Mouse (Mus musculus) cortical plate, adult 2 months (tissue): ENCODE data around the gene Rsc1a1.

Experiments used
- CTCF ChIP-seq: fragments of 200-500 bp; IDR thresholded peaks from 2 replicates; pipeline ENCODE4 v1.5.1; 2011; ENCODE audit warnings: mild to moderate bottlenecking, control low read depth, low read length; ENCODE audit not compliant: insufficient read depth; ENCODE audit errors: extremely low read depth
- POLR2A ChIP-seq: fragments of 200-500 bp; IDR thresholded peaks from 2 replicates; pipeline ENCODE4 v1.6.1; 2011; ENCODE audit warnings: mild to moderate bottlenecking, low read length, control low read depth; ENCODE audit not compliant: insufficient read depth; ENCODE audit errors: extremely low read depth

DNA sequence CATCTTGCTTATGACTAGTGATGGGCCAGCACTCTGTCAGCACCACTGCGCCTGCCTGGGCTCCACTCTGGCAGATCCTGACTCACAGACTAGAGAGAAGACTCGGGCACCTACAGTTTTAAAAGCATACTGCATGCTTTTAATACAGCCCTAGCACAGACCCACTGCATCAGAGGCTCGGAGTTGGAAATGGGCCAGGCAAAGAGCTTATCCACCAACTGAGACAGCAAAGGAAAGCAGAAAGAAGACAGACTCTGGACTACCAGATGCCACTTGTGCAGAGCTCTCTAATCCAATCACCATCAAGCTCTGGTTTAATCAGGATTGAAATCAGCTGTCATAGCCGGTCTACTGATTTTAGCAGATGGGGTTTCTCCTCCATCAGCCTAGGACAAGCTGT, 19.9 kb upstream of the Rsc1a1 start:
- TF ChIP-seq POLR2A (no peak), CTCF (no peak)
